Mouse (Mus musculus) liver, embryonic 13.5 days (tissue): ENCODE measurements at regions not wholly inside any gene's neighbourhood (a gene's known extent, or its start where the extent isn't known, plus 50 kb on each side); places are given as distances from the start of the nearest gene placed in this dataset.

Experiments used
- ATAC-seq: fragments of 200-750 bp; cut with Nextera tagmentation; 2 replicates; pipeline ENCODE4 v1.8.0; 2017; ENCODE audit warnings: low read depth, mild to moderate bottlenecking, moderate number of reproducible peaks, moderate library complexity
- DNase-seq: peaks from one replicate; pipeline ENCODE4 v3.0.0; 2022
- H3K27ac ChIP-seq: fragments of 300-500 bp; sonication (generic); 2 replicates; pipeline ENCODE4 v1.5.1; 2015; ENCODE audit warnings: moderate library complexity, mild to moderate bottlenecking, inconsistent platforms
- H3K27me3 ChIP-seq: fragments of 300-500 bp; sonication (generic); 2 replicates; pipeline ENCODE4 v1.6.1; 2015; ENCODE audit warnings: mild to moderate bottlenecking, inconsistent platforms
- H3K36me3 ChIP-seq: fragments of 300-500 bp; sonication (generic); 2 replicates; pipeline ENCODE4 v1.6.1; 2015; ENCODE audit warnings: mild to moderate bottlenecking, inconsistent platforms
- H3K4me1 ChIP-seq: fragments of 300-500 bp; sonication (generic); replicated peaks from 2 replicates; pipeline ENCODE4 v1.6.1; 2015; ENCODE audit warnings: inconsistent platforms
- H3K4me2 ChIP-seq: fragments of 300-500 bp; sonication (generic); 2 replicates; pipeline ENCODE4 v1.6.1; 2015; ENCODE audit warnings: inconsistent platforms, mild to moderate bottlenecking, moderate library complexity
- H3K4me3 ChIP-seq: fragments of 300-500 bp; sonication (generic); replicated peaks from 2 replicates; pipeline ENCODE4 v1.5.1; 2015; ENCODE audit warnings: mild to moderate bottlenecking, inconsistent platforms
- H3K9ac ChIP-seq: fragments of 300-500 bp; sonication (generic); 2 replicates; pipeline ENCODE4 v1.6.1; 2015; ENCODE audit warnings: mild to moderate bottlenecking, inconsistent platforms
- H3K9me3 ChIP-seq: fragments of 300-500 bp; sonication (generic); replicated peaks from 2 replicates; pipeline ENCODE4 v1.6.1; 2016; ENCODE audit warnings: inconsistent platforms
- WGBS: fragments of 180-500 bp; shearing (Covaris S2); methylation state at CpG from one replicate; pipeline ENCODE4 v1.1.7; 2015; ENCODE audit not compliant: insufficient replicate concordance; 5-methylcytosine and 5-hydroxymethylcytosine counted together

DNA sequence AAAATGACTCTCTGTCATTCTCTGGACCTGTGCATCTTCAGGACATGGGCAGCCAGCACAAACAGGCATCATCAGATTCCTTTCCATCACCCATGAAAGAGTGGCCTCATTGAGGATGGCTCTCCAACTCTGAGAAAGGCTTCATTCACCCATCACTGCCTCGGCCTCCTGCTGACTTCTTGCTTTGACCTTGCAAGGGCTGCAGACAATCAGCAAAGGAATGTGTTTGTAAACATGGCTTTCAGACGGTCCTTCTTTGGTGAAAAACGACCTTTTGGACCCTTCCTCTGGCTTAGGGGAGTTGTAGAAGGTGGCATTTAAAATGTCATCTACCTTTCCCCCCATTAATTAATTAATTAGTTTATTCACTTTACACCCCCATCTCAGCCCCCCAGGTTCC, 134.3 kb downstream of the Moxd1 start:
- ATAC-seq, result no peak
- Histone ChIP-seq H3K4me3 (no peak overlapping the region), H3K27ac (no peak overlapping the region), H3K4me1 (no peaks in the 10 kb centered on the region), H3K27me3 (no peaks in the 10 kb centered on the region), H3K9ac (no peak overlapping the region), H3K9me3 (no peaks in the 10 kb centered on the region), H3K4me2 (no peak overlapping the region), H3K36me3 (no peaks in the 10 kb centered on the region)
- WGBS, result 22% methylated on average over 3 of the region's 3 CpGs
- DNase-seq, result no peak

GRCm38 (mm10) chr10:24361424-24361823, 138.1 kb downstream of the Moxd1 start:
- Histone ChIP-seq H3K4me1 (no peaks in the 10 kb centered on the region), H3K4me3 (no peak overlapping the region), H3K4me2 (no peak overlapping the region), H3K27ac (no peak overlapping the region), H3K27me3 (no peaks in the 10 kb centered on the region), H3K9ac (no peak overlapping the region), H3K36me3 (no peaks in the 10 kb centered on the region), H3K9me3 (no peaks in the 10 kb centered on the region)
- 52% methylated on average over 3 of the region's 3 CpGs for WGBS
- DNase-seq (no peak), ATAC-seq (no peak)

DNA sequence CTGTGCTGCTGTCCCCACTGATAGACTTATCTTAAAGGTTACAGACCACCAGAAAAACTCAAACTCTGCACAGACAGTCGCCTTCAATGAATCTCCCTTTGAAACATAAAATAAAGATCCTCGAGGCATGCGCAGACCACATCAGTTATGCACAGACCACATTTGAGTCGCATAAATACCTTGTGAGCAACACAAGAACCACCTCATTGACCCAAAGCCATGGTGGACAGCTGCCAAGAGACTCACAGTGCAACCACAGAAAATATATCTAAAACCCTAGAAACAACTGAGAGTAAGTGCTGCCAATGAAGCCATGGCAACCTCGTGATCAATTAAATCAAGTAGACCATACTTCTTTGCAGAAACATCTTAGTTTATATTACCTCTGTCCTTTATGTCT, 142.1 kb downstream of the Moxd1 start:
- H3K4me3 ChIP-seq, result no peak overlapping the region
- no peaks in the 10 kb centered on the region for H3K4me1 ChIP-seq
- H3K36me3 ChIP-seq, result no peaks in the 10 kb centered on the region
- no peaks in the 10 kb centered on the region for H3K9me3 ChIP-seq
- DNase-seq (no peak), ATAC-seq (no peak)
- no peak overlapping the region for H3K9ac ChIP-seq
- H3K4me2 ChIP-seq, result no peak overlapping the region
- whole genome bisulfite sequencing, result 65% methylated on average over 5 of the region's 5 CpGs
- H3K27ac ChIP-seq, result no peak overlapping the region
- no peaks in the 10 kb centered on the region for H3K27me3 ChIP-seq

GRCm38 (mm10) chr10:24367010-24367409, 143.7 kb downstream of the Moxd1 start:
- no peaks in the 10 kb centered on the region for H3K9me3 ChIP-seq
- H3K9ac ChIP-seq, result no peak overlapping the region
- 72% methylated on average over 5 of the region's 5 CpGs for WGBS
- DNase-seq (no peak), ATAC-seq (no peak)
- no peaks in the 10 kb centered on the region for H3K4me1 ChIP-seq
- H3K27ac ChIP-seq, result no peak overlapping the region
- H3K4me3 ChIP-seq, result no peak overlapping the region
- H3K36me3 ChIP-seq, result no peaks in the 10 kb centered on the region
- H3K4me2 ChIP-seq, result no peak overlapping the region
- H3K27me3 ChIP-seq, result no peaks in the 10 kb centered on the region

GRCm38 (mm10) chr10:24373957-24374356, 150.6 kb downstream of the Moxd1 start:
- WGBS, result 58% methylated on average over 6 of the region's 6 CpGs

GRCm38 (mm10) chr10:24379291-24379690, 156.0 kb downstream of the Moxd1 start:
- H3K36me3 ChIP-seq, result no peaks in the 10 kb centered on the region
- DNase-seq (no peak), ATAC-seq (no peak)
- H3K27ac ChIP-seq, result no peak overlapping the region
- no peak overlapping the region for H3K4me2 ChIP-seq
- WGBS, result 74% methylated on average over 5 of the region's 5 CpGs
- no peaks in the 10 kb centered on the region for H3K9me3 ChIP-seq
- H3K4me3 ChIP-seq, result no peak overlapping the region
- no peaks in the 10 kb centered on the region for H3K27me3 ChIP-seq
- no peak overlapping the region for H3K9ac ChIP-seq
- no peaks in the 10 kb centered on the region for H3K4me1 ChIP-seq

More at GRCm38 (mm10) chr10:24373957-24374356, 150.6 kb downstream of the Moxd1 start:
- no peak overlapping the region for H3K9ac ChIP-seq
- DNase-seq (no peak), ATAC-seq (no peak)
- H3K27ac ChIP-seq, result no peak overlapping the region
- no peak overlapping the region for H3K4me3 ChIP-seq
- H3K27me3 ChIP-seq, result no peaks in the 10 kb centered on the region
- H3K36me3 ChIP-seq, result no peaks in the 10 kb centered on the region
- no peak overlapping the region for H3K4me2 ChIP-seq
- H3K9me3 ChIP-seq, result no peaks in the 10 kb centered on the region
- no peaks in the 10 kb centered on the region for H3K4me1 ChIP-seq

DNA sequence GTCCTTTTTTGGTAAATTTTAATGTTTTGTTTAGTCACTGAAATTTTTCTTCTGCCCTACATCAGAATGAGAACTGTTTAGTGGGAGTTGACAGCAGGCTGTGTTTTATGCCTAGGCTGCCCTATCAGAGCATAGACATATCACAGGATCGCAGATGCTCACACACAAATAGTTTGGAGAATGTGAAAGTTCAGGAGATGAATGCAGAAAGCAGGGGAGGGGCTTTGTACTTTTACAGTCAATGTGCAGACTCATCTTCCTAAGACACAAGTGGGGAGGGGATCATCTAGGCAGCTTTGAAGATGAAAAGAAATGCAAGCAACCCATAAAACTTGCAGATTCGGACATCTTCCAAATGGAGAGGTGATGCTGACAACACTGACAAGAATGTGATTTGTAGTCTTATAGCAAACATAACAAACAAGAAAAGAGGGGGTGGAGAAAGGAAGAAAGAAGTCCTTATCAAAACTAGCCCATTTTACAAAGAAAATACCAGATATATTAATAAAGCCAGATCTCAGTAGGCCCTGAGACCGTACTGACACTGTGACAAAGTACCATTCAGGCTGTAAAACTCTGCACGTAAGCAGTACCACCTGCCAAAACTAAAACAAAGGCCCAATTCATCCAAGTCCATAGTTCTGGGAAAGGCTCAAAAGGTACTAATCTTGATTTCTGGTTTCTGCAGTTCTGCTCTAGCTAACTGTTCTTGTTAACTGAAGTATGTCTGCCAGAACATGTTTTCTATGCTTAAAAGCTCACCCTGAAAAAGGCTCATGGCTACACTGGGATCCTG, 157.4 kb downstream of the Moxd1 start:
- Histone ChIP-seq H3K9ac (no peak overlapping the region), H3K27ac (no peak overlapping the region), H3K27me3 (no peaks in the 10 kb centered on the region), H3K9me3 (no peaks in the 10 kb centered on the region), H3K4me3 (no peak overlapping the region), H3K4me2 (no peak overlapping the region), H3K36me3 (no peaks in the 10 kb centered on the region), H3K4me1 (no peaks in the 10 kb centered on the region)
- ATAC-seq (no peak), DNase-seq (no peak)
- WGBS, result 65% methylated on average over 4 of the region's 4 CpGs

DNA sequence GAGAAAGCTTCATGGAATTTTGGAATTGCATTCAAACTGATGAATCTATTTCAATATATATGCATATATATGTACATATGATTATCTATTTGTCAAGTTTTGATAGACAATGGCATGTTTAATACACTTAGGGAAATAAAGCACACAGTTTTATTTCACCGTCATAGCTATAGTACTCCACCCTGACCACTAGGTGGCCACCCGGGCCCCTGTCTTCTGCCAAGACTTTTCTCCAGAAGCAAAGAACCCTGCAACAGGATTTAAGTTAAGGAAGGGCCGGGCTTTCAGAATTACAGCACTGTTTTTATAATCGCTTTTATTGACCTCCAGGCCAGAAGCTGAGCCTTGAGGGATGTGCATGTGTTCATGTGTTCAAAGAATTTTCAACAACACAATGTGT, 158.6 kb downstream of the Moxd1 start:
- no peak for DNase-seq
- Histone ChIP-seq H3K9ac (no peak overlapping the region), H3K4me3 (no peak overlapping the region), H3K36me3 (no peaks in the 10 kb centered on the region), H3K4me2 (no peak overlapping the region), H3K4me1 (no peaks in the 10 kb centered on the region), H3K9me3 (no peaks in the 10 kb centered on the region), H3K27ac (no peak overlapping the region), H3K27me3 (no peaks in the 10 kb centered on the region)
- WGBS, result 18% methylated on average over 4 of the region's 4 CpGs
- no peak for ATAC-seq

DNA sequence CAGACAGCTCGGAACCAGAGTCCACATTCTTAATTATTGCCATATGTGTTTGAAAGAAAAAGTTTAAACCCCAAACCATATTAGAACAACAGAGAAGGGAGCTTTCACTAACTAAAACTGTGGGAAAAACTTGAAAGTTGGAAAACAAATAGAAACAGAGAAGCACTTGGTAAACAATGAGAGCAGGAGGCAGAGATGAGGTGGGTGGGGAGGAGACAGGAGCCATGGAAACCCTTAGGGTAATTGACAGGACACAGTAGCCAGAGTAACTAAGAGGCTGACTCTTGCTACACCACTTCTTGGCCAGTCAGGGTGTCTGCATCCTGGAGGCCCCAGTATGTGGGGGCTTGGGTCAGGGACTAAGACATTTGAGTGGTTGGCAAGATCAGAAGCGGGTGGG, 160.7 kb downstream of the Moxd1 start:
- H3K4me2 ChIP-seq, result no peak overlapping the region
- no peaks in the 10 kb centered on the region for H3K27me3 ChIP-seq
- no peak overlapping the region for H3K27ac ChIP-seq
- no peaks in the 10 kb centered on the region for H3K36me3 ChIP-seq
- no peak overlapping the region for H3K4me3 ChIP-seq
- H3K9me3 ChIP-seq, result no peaks in the 10 kb centered on the region
- DNase-seq (no peak), ATAC-seq (no peak)
- H3K9ac ChIP-seq, result no peak overlapping the region
- 68% methylated on average over 2 of the region's 2 CpGs for WGBS
- H3K4me1 ChIP-seq, result no peaks in the 10 kb centered on the region

GRCm38 (mm10) chr10:24388229-24388628, 164.9 kb downstream of the Moxd1 start:
- DNase-seq (no peak), ATAC-seq (no peak)
- Histone ChIP-seq H3K9ac (no peak overlapping the region), H3K27me3 (no peaks in the 10 kb centered on the region), H3K4me1 (no peaks in the 10 kb centered on the region), H3K27ac (no peak overlapping the region), H3K36me3 (no peaks in the 10 kb centered on the region), H3K4me2 (no peak overlapping the region), H3K4me3 (no peak overlapping the region), H3K9me3 (no peaks in the 10 kb centered on the region)
- 37% methylated on average over 2 of the region's 2 CpGs for WGBS

- no peak overlapping the region for H3K27ac ChIP-seq
- H3K9ac ChIP-seq, result no peak overlapping the region
- DNase-seq (no peak), ATAC-seq (no peak)
- H3K4me3 ChIP-seq, result no peak overlapping the region
- H3K9me3 ChIP-seq, result no peaks in the 10 kb centered on the region
- H3K36me3 ChIP-seq, result no peaks in the 10 kb centered on the region
- no peaks in the 10 kb centered on the region for H3K27me3 ChIP-seq
- no peaks in the 10 kb centered on the region for H3K4me1 ChIP-seq
- no peak overlapping the region for H3K4me2 ChIP-seq
- 62% methylated on average over 6 of the region's 6 CpGs for WGBS
These were observed 167.7 kb downstream of the Moxd1 start for GRCm38 (mm10) chr10:24391039-24391438.

DNA sequence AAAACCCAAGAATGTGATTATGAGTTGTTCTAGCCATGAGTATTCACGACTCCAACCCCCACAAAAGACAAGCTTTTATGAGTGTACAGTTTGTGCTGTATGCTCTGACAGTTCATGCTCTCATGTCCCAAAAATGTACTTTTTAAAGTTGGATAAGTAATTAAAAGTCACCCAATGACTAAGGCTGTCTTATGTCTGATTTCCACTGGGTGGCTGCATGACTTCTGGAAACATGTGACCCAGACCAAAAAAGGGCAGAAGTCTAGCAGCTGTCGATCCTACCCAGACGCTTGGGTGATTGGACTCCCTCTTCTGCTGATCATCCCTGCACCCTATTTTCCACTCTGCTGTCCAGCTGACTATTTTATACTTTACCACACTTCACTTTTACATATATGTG, 168.7 kb downstream of the Moxd1 start:
- no peak overlapping the region for H3K4me3 ChIP-seq
- no peaks in the 10 kb centered on the region for H3K36me3 ChIP-seq
- H3K27ac ChIP-seq, result no peak overlapping the region
- WGBS, result 62% methylated on average over 3 of the region's 3 CpGs
- H3K9me3 ChIP-seq, result no peaks in the 10 kb centered on the region
- H3K4me2 ChIP-seq, result no peak overlapping the region
- H3K4me1 ChIP-seq, result no peaks in the 10 kb centered on the region
- ATAC-seq, result no peak
- no peak for DNase-seq
- H3K27me3 ChIP-seq, result no peaks in the 10 kb centered on the region
- no peak overlapping the region for H3K9ac ChIP-seq
